Mouse (Mus musculus): ENCODE results near the gene Olfr748. TPM values are rescaled to one million over a fixed set of nuclear protein-coding genes. Genes with fewer than 3 reads are reported as not detected.
"Not testable (repeated sequence)": the region's sequence is repeated elsewhere in the genome, so short reads cannot be mapped to it uniquely, and the experiment has no call there.

Olfr748 gene
- total RNA-seq (2014; rRNA removed; ENCODE audit: low replicate concordance) (not detected in 2 replicates), polyA plus RNA-seq (2015; fragmentation: Nextera tagmentation; extraction: Ambion mirVana) (not detected in 2 replicates)

GRCm38 (mm10) chr14:50707073-50707472 is at the start of gene Olfr748:
Gene Olfr748 (plus strand): TSS chr14:50707373.
- DNase-seq (ENCODE audit: low spot score) (no peak), ATAC-seq (ENCODE audit: insufficient read depth, low read depth) (no peak)
- Histone ChIP-seq H3K4me2 (ENCODE audit: low read depth, low read length) (no peak within 1 kb of the TSS), H3K4me3 (ENCODE audit: low read depth, low read length) (no peak within 1 kb of the TSS), H3K9ac (replicated peaks; ENCODE audit: low read depth, low read length) (no peak within 1 kb of the TSS), H3K36me3 (replicated peaks; ENCODE audit: control insufficient read depth, insufficient read depth, low read length) (no peaks in the 10 kb centered on the region), H3K4me1 (ENCODE audit: control insufficient read depth, insufficient read depth) (no peaks in the 10 kb centered on the region), H3K9me3 (replicated peaks; ENCODE audit: control insufficient read depth, low read length) (no peaks in the 10 kb centered on the region), H3K27me3 (ENCODE audit: control insufficient read depth, insufficient read depth, low read length) (no peaks in the 10 kb centered on the region), H3K27ac (ENCODE audit: low read depth) (no peak within 1 kb of the TSS)
- TF ChIP-seq EP300 (IDR thresholded peaks at IDR 0.05; ENCODE audit: low read depth) (no peak), CTCF (IDR thresholded peaks at IDR 0.05; ENCODE audit: low read depth) (no peak)
- 47% methylated on average over 1 of the region's 1 CpGs for WGBS

- H3K4me3 ChIP-seq (ENCODE audit: low read depth, low read length) = no peak within 1 kb of the TSS
- no peak within 1 kb of the TSS for H3K4me2 ChIP-seq (ENCODE audit: low read depth, low read length)
- ATAC-seq (ENCODE audit: insufficient read depth, low read depth) = no peak
These were observed 14.1 kb upstream of the Olfr748 start, which contains the start of gene Olfr747 for GRCm38 (mm10) chr14:50693106-50693505. Gene Olfr747 (minus strand): TSS chr14:50693206.

DNA sequence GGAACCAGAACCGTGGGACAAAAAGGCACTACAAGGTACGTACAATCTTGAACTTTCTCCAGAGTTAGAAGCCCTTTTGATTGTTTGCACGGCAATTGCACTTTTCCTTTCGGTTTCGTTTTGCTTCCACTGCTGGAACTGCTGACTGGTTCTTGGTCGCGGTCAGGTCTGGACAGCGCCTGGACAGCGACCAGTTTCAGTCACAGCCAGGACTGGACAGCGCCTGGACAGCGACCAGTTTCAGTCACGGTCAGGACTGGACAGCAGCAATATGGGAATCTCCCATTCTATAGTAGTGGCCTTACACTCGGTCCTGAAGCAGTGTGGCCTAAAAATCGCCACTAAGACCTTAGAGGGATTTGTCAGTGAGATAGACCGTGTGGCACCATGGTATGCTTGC is 12.7 kb downstream of the Olfr748 start:
- 87% methylated on average over 14 of the region's 15 CpGs for WGBS
- ATAC-seq (ENCODE audit: insufficient read depth, low read depth) = not testable (repeated sequence)
- peaks cover 16% of the 10 kb centered on the region; the same call in 1 of the 2 replicates for H3K9me3 ChIP-seq (replicated peaks; ENCODE audit: control insufficient read depth, low read length)

More at GRCm38 (mm10) chr14:50693106-50693505, 14.1 kb upstream of the Olfr748 start, which contains the start of gene Olfr747:
- no peak within 1 kb of the TSS for H3K9ac ChIP-seq (replicated peaks; ENCODE audit: low read depth, low read length)
- H3K27me3 ChIP-seq (ENCODE audit: control insufficient read depth, insufficient read depth, low read length) = no peaks in the 10 kb centered on the region
- no peak for TF ChIP-seq CTCF (IDR thresholded peaks at IDR 0.05; ENCODE audit: low read depth)
- TF ChIP-seq EP300 (IDR thresholded peaks at IDR 0.05; ENCODE audit: low read depth) = no peak
- H3K9me3 ChIP-seq (replicated peaks; ENCODE audit: control insufficient read depth, low read length) = no peaks in the 10 kb centered on the region
- no peak for DNase-seq (ENCODE audit: low spot score)
- no peaks in the 10 kb centered on the region for H3K4me1 ChIP-seq (ENCODE audit: control insufficient read depth, insufficient read depth)
- H3K36me3 ChIP-seq (replicated peaks; ENCODE audit: control insufficient read depth, insufficient read depth, low read length) = no peaks in the 10 kb centered on the region
- 76% methylated on average over 3 of the region's 3 CpGs for WGBS
- no peak within 1 kb of the TSS for H3K27ac ChIP-seq (ENCODE audit: low read depth)

DNA sequence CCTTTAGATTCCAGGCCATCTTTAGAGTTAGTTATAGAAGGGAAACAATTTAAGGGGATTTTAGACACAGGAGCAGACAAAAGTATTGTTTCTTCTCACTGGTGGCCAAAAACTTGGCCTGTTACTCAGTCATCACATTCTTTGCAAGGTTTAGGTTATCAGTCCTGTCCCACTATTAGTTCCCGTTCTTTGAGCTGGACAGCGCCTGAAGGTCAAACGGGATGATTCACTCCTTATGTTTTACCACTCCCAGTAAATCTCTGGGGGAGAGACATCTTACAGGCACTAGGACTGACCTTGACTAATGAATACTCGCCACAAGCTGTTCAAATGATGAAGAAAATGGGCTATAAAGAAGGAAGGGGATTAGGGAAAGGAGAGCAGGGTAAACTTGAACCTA is 15.2 kb downstream of the Olfr748 start:
- not testable (repeated sequence) for H3K9ac ChIP-seq (replicated peaks; ENCODE audit: low read depth, low read length); ATAC-seq (ENCODE audit: insufficient read depth, low read depth); H3K4me2 ChIP-seq (ENCODE audit: low read depth, low read length); H3K9me3 ChIP-seq (replicated peaks; ENCODE audit: control insufficient read depth, low read length); H3K4me3 ChIP-seq (ENCODE audit: low read depth, low read length); H3K4me1 ChIP-seq (ENCODE audit: control insufficient read depth, insufficient read depth); DNase-seq (ENCODE audit: low spot score); H3K36me3 ChIP-seq (replicated peaks; ENCODE audit: control insufficient read depth, insufficient read depth, low read length); H3K27me3 ChIP-seq (ENCODE audit: control insufficient read depth, insufficient read depth, low read length); H3K27ac ChIP-seq (ENCODE audit: low read depth)
- 59% methylated on average over 3 of the region's 4 CpGs for WGBS

More for the DNA sequence above, 12.7 kb downstream of the Olfr748 start:
- H3K27me3 ChIP-seq (ENCODE audit: control insufficient read depth, insufficient read depth, low read length); H3K4me2 ChIP-seq (ENCODE audit: low read depth, low read length); H3K4me1 ChIP-seq (ENCODE audit: control insufficient read depth, insufficient read depth); H3K9ac ChIP-seq (replicated peaks; ENCODE audit: low read depth, low read length); H3K4me3 ChIP-seq (ENCODE audit: low read depth, low read length); H3K27ac ChIP-seq (ENCODE audit: low read depth); DNase-seq (ENCODE audit: low spot score); H3K36me3 ChIP-seq (replicated peaks; ENCODE audit: control insufficient read depth, insufficient read depth, low read length): not testable (repeated sequence)

DNA sequence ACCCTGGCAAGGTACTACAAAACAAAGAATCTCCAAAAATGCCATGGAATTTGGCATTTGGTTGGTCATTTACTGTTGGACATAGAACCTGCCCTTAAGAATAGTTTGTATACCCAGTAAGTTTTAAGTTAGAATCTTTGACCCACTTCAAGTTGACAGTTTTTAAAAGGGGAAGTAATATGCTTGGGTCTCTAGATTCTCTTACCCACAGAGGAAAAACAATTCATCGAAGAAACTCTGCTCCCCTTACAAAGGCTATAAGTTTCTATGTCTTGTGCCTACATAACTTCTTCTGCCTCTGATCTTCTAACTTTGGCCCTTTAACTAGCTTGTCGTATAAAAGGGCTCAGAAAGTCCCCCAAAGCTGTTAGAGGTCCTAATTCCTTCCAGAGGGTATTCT is 33.2 kb downstream of the Olfr748 start:
- no peaks in the 10 kb centered on the region for H3K36me3 ChIP-seq (replicated peaks; ENCODE audit: control insufficient read depth, insufficient read depth, low read length)
- no peaks in the 10 kb centered on the region for H3K9me3 ChIP-seq (replicated peaks; ENCODE audit: control insufficient read depth, low read length)
- DNase-seq (ENCODE audit: low spot score) (no peak), ATAC-seq (ENCODE audit: insufficient read depth, low read depth) (no peak)
- 57% methylated on average over 2 of the region's 2 CpGs for WGBS
- H3K4me2 ChIP-seq (ENCODE audit: low read depth, low read length) = no peak overlapping the region
- no peak overlapping the region for H3K9ac ChIP-seq (replicated peaks; ENCODE audit: low read depth, low read length)
- H3K4me3 ChIP-seq (ENCODE audit: low read depth, low read length) = no peak overlapping the region
- TF ChIP-seq EP300 (IDR thresholded peaks at IDR 0.05; ENCODE audit: low read depth) = no peak
- TF ChIP-seq CTCF (IDR thresholded peaks at IDR 0.05; ENCODE audit: low read depth) = no peak
- no peak overlapping the region for H3K27ac ChIP-seq (ENCODE audit: low read depth)
- no peaks in the 10 kb centered on the region for H3K27me3 ChIP-seq (ENCODE audit: control insufficient read depth, insufficient read depth, low read length)
- H3K4me1 ChIP-seq (ENCODE audit: control insufficient read depth, insufficient read depth) = no peaks in the 10 kb centered on the region

GRCm38 (mm10) chr14:50741584-50741983 is 34.4 kb downstream of the Olfr748 start:
- TF ChIP-seq EP300 (IDR thresholded peaks at IDR 0.05; ENCODE audit: low read depth) (no peak), CTCF (IDR thresholded peaks at IDR 0.05; ENCODE audit: low read depth) (no peak)
- WGBS = 51% methylated on average over 2 of the region's 2 CpGs
- Histone ChIP-seq H3K9ac (replicated peaks; ENCODE audit: low read depth, low read length) (no peak overlapping the region), H3K4me1 (ENCODE audit: control insufficient read depth, insufficient read depth) (no peaks in the 10 kb centered on the region), H3K36me3 (replicated peaks; ENCODE audit: control insufficient read depth, insufficient read depth, low read length) (no peaks in the 10 kb centered on the region), H3K27ac (ENCODE audit: low read depth) (no peak overlapping the region), H3K9me3 (replicated peaks; ENCODE audit: control insufficient read depth, low read length) (no peaks in the 10 kb centered on the region), H3K4me3 (ENCODE audit: low read depth, low read length) (no peak overlapping the region), H3K27me3 (ENCODE audit: control insufficient read depth, insufficient read depth, low read length) (no peaks in the 10 kb centered on the region), H3K4me2 (ENCODE audit: low read depth, low read length) (no peak overlapping the region)
- ATAC-seq (ENCODE audit: insufficient read depth, low read depth) = no peak
- DNase-seq (ENCODE audit: low spot score) = no peak
